Mouse (Mus musculus) gastrocnemius, adult 2 months (tissue): ENCODE measurements around the gene A730071L15Rik. TPM values are rescaled to one million over a fixed set of nuclear protein-coding genes. Genes with fewer than 3 reads are reported as not detected.

Experiments
- DNase-seq: peaks from one replicate; pipeline ENCODE4 v3.0.0; 2022
- H3K27ac ChIP-seq: fragments of 200-600 bp; 2 replicates; pipeline ENCODE4 v1.8.1; 2022; ENCODE audit warnings: mild to moderate bottlenecking
- H3K4me3 ChIP-seq: fragments of 200-600 bp; 2 replicates; pipeline ENCODE4 v1.8.1; 2022; ENCODE audit warnings: mild to moderate bottlenecking, moderate library complexity
- CTCF ChIP-seq: fragments of 200-600 bp; IDR thresholded peaks from 2 replicates; pipeline ENCODE4 v1.8.1; 2022; ENCODE audit warnings: antibody characterized with exemption, mild to moderate bottlenecking, moderate library complexity
- intact Hi-C: fragments of 180-260 bp; cut with DNase I; formaldehyde crosslinking; loops from one replicate; pipeline ENCODE4 v1.15.1; 2025
- total RNA-seq, 2 experiments: library from RNA; stranded (reverse); gene quantifications; 2 replicates each; pipeline ENCODE4 v1.2.3; 2021

Gene A730071L15Rik
- total RNA-seq, 2 experiments from 2014 or later: 0.15 to 0.20 TPM

GRCm38 (mm10) chr11:6187878-6188277, 12.0 kb upstream of the A730071L15Rik start:
- intact Hi-C loops: loop anchor here (1.0 to 10.0 kb wide), 2 partner anchors 153 to 192 kb away; no protein-coding TSS in a partner anchor
- H3K27ac ChIP-seq: peak overlapping the region; percentile 77
- no peak overlapping the region for H3K4me3 ChIP-seq
- TF ChIP-seq CTCF: no peak; the same call in 1 of the 2 replicates
- DNase-seq: peak; percentile 91

GRCm38 (mm10) chr11:6196780-6197179, 3.0 kb upstream of the A730071L15Rik start:
- intact Hi-C loops: no loop called here
- DNase-seq: no peak
- no peak overlapping the region for H3K27ac ChIP-seq
- H3K4me3 ChIP-seq: no peak overlapping the region
- TF ChIP-seq CTCF: no peak

- intact Hi-C loops: no loop called here
- Histone ChIP-seq H3K4me3 (peak overlapping the region; percentile 87), H3K27ac (no peak overlapping the region)
- TF ChIP-seq CTCF: no peak
- DNase-seq: no peak
Observed at GRCm38 (mm10) chr11:6198449-6198848, 1.4 kb upstream of the A730071L15Rik start.

- peak; percentile 93 for DNase-seq
- Histone ChIP-seq H3K27ac (peak within 1 kb of the TSS; percentile 100), H3K4me3 (peak within 1 kb of the TSS; percentile 87)
- intact Hi-C loops: loop anchor here (2.0 kb wide), 1 partner anchor 67 kb away; the partner anchor contains the start of gene Ddx56
- no peak for TF ChIP-seq CTCF
Observed at GRCm38 (mm10) chr11:6200087-6200569, 299 bp downstream of the A730071L15Rik start, which contains the start of gene Nudcd3. Gene Nudcd3, minus strand, starts transcription at chr11:6200415.

GRCm38 (mm10) chr11:6200570-6200969, 741 bp downstream of the A730071L15Rik start:
- TF ChIP-seq CTCF: no peak
- Histone ChIP-seq H3K4me3 (peak overlapping the region; percentile 87), H3K27ac (peak overlapping the region; percentile 100)
- DNase-seq: no peak
- intact Hi-C loops: loop anchor here (2.0 kb wide), 1 partner anchor 66 kb away; the partner anchor contains the start of gene Ddx56

GRCm38 (mm10) chr11:6207090-6207489, 7.3 kb downstream of the A730071L15Rik start:
- Histone ChIP-seq H3K27ac (no peak overlapping the region), H3K4me3 (no peak overlapping the region)
- no peak for TF ChIP-seq CTCF
- DNase-seq: no peak
- intact Hi-C loops: no loop called here

GRCm38 (mm10) chr11:6208158-6208557, 8.3 kb downstream of the A730071L15Rik start:
- no peak for TF ChIP-seq CTCF
- DNase-seq: no peak
- no peak overlapping the region for H3K4me3 ChIP-seq
- H3K27ac ChIP-seq: no peak overlapping the region
- intact Hi-C loops: no loop called here

- no peak for DNase-seq
- intact Hi-C loops: no loop called here
- Histone ChIP-seq H3K27ac (no peak overlapping the region), H3K4me3 (no peak overlapping the region)
- no peak for TF ChIP-seq CTCF
Observed at GRCm38 (mm10) chr11:6216834-6217233, 17.0 kb downstream of the A730071L15Rik start.

GRCm38 (mm10) chr11:6218189-6218896, 18.5 kb downstream of the A730071L15Rik start:
- intact Hi-C loops: no loop called here
- H3K27ac ChIP-seq: no peak overlapping the region

GRCm38 (mm10) chr11:6219967-6220366, 20.1 kb downstream of the A730071L15Rik start:
- TF ChIP-seq CTCF: no peak
- H3K27ac ChIP-seq: no peak overlapping the region
- H3K4me3 ChIP-seq: no peak overlapping the region
- intact Hi-C loops: no loop called here
- DNase-seq: no peak

More at GRCm38 (mm10) chr11:6218189-6218896, 18.5 kb downstream of the A730071L15Rik start:
- no peak overlapping the region for H3K4me3 ChIP-seq
- TF ChIP-seq CTCF: no peak
- DNase-seq: no peak

- Histone ChIP-seq H3K27ac (no peak overlapping the region), H3K4me3 (no peak overlapping the region)
- TF ChIP-seq CTCF: no peak
- DNase-seq: no peak
- intact Hi-C loops: no loop called here
Observed at GRCm38 (mm10) chr11:6222187-6222586, 22.4 kb downstream of the A730071L15Rik start.

- no peak overlapping the region for H3K4me3 ChIP-seq
- H3K27ac ChIP-seq: no peak overlapping the region
- no peak for TF ChIP-seq CTCF
- no peak for DNase-seq
- intact Hi-C loops: no loop called here
Observed at GRCm38 (mm10) chr11:6224541-6225229, 24.9 kb downstream of the A730071L15Rik start.

GRCm38 (mm10) chr11:6230012-6230411, 30.2 kb downstream of the A730071L15Rik start, which contains the start of gene Npc1l1:
Gene Npc1l1, minus strand, starts transcription at chr11:6230143.
- H3K4me3 ChIP-seq: no peak within 1 kb of the TSS
- DNase-seq: no peak
- no peak for TF ChIP-seq CTCF
- intact Hi-C loops: no loop called here
- H3K27ac ChIP-seq: no peak within 1 kb of the TSS
